Mouse (Mus musculus): ENCODE measurements around the gene Drc3. TPM values are rescaled to one million over a fixed set of nuclear protein-coding genes. Genes with fewer than 3 reads are reported as not detected.

Gene Drc3
- total RNA-seq (2021): 10 to 100 TPM; 10.4 to 11.8 TPM
- long read RNA-seq, experiment 1, transcript Drc3-203 (14 exons, 1,858 nt): major isoform, 5 of 11 reads
- long read RNA-seq, experiment 1, partial matches to known transcripts: 0 of 11 reads
- long read RNA-seq, experiment 1, other reads (novel, unspliced or antisense): 6 of 11 reads
- long read RNA-seq, experiment 2, partial matches to known transcripts: 0 of 3 reads
- long read RNA-seq, experiment 2, other reads (novel, unspliced or antisense): 0 of 3 reads

DNA sequence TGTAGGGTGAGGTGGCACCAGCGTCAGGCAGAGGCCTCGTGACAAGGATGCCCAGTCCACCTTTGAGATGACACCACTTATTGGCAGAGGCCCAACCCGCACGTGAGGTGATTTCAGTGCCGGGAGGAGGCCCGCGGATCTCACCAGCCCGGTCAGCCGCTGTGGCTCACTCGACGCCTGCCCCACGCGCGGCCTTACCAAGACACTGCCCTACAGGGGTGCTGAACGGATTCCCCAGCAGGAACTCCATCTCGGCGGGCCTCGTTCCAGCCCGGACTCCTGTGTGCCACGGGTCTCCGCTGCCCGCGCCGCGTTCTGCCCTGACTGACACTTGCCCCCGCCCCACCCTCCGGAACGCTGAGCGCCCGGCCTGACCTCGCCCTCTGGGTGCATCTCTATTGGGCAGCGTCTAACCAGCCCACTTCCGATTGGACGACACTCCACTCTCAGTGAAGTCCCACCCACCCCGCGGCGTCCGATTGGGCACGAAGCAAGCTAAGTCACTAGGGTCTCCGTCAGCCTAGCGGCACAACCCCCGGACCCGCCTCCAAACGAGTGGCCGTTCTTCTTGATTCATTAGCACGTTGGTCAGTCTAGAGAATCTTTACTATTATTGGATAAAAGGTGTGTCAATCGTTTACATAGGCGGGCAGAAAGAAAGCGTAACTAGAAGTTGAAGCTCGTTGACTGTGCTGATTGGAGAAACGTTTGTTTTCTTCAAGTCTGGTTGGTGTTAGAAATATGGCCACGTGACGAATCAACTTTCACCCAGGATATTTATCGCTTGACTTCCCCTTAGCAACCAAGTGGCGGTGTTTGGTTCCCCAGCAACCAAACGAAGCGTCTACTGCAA lies at the start of gene Drc3, which contains the start of gene Tom1l2:
Gene Drc3, plus strand, starts transcription at position 771 of the 853 bp plus-strand sequence.
Gene Tom1l2, minus strand, starts transcription at position 347 of the 853 bp plus-strand sequence.
- peak; percentile 98 to 100 for DNase-seq (ENCODE audit: low spot score in 2 of 2)

DNA sequence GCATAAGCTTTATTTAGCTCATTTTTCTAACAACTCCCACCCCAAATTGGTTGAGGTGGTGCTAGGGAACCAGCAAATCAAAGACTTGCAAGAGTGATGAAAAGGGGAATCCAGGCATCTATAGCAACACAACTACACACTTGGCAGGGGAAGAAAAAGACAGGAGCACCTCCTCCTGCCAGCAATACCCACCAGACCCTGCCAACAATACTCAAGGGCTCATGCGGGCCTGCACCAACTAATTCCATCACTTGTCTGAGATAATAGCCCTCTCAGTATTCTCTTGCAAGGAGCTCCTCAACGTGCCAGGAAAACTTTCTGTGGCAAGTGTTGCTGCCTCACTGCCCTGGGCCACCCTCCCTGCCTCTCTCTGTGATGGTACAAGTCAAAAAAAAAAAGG lies 49.6 kb upstream of the Drc3 start:
- DNase-seq (ENCODE audit: low spot score in 2 of 2): no peak

DNA sequence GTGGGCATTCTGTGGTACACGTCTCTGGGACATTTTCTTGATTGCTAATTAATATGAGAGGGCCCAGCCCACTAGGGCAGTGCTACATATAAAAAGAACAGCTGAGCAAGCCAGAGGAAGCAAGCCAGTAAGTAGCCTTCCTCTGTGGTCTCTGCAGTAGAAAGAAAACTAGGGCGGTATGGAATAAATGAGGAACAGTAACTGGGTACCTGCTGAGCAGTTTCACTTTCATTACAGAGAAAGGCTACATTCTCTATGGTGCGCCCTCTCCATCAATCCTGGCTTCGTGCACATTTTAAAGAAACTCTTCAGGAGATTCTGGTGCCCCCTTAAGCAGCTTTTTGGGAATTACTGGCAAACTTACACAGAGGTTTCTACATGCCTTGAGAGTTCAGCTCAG lies 47.5 kb upstream of the Drc3 start:
- DNase-seq (ENCODE audit: low spot score in 2 of 2): no peak

DNA sequence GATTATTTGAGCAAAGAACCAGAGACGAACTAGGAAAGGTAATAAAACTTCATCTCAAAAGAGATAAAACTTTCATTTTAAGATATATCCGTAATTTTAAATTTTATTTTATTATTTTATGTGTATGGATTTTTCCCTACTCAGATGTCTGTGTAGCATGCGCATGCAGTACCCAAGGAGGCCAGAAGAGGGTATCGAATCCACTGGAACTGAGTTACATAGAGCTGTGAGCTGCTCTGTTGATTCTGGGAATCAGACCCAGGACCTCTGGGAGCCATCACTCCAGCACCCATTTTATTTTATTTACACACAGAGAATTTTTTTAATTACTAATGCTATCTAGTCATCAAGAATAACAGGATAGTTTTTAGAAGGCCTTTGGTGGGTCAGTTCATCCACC lies 46.3 kb upstream of the Drc3 start:
- peak; percentile 19 to 49 for DNase-seq (ENCODE audit: low spot score in 2 of 2)

DNA sequence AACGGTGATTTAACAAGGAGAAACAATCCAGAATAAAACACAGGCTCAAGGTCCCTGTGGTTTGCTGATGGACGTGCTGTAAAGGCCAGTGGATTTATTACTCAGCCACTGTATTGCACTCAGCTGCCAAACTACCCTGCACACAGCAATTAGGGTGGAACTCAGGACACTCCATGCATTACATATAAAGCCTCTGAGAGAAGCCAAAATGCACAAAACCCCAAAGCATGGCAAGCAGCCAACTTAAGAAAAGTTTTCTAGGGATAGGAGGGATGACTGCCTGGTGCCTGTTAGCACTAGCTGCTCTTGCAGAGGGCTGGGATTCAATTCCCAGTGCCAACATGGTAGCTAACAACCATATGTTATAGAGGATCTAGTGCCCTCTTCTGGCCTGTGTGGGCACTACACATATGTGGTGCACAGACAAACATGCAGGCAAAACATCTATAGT lies 45.7 kb upstream of the Drc3 start:
- DNase-seq (ENCODE audit: low spot score in 2 of 2): no peak

DNA sequence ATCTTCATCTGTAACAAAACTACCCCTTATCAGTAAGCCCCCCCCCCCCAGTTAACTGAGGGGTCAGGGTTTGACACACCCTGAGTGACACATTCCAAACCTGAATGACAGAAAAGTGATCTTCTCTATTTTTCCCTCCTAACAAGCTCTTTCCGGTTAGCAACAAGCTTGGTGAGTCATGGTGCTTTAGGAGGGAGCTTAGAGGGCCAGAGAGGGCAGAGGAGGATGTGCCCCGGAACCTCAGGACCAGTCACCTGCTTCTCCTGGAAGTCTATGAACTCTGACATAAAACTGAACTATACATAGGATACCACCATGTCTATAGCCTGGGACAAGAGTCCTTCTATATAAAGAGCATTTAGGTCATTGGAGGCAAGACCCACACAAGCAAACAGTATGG lies 45.1 kb upstream of the Drc3 start:
- DNase-seq (ENCODE audit: low spot score in 2 of 2): no peak

DNA sequence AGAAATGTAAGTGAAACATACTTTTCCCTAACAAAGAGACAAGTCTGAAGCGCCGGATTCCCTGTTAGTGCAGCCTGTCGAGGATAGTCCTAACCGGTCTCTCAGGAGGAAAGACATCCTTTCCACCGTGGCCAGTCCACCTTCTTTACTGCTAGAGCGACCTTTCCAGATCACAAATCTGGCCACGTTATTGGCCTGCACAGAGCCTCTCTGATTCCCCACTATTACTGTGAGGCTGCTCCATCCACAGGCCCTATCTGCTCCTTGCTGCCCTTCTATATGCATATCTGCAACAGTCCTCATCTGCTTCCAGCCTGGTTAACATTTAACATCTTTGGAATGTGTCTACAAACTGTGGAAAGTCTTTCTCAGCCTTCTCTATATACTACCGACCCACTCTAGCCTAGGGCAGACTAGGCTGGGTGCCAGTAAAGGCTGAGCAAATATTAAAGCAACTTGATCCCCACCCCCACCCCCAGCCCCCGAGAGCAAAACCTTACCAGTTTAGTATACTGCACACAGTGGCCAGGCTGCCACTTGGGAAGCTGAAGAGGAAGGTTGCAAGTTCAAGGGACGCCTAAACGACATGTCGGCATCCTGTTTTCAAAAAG lies 44.5 kb upstream of the Drc3 start:
- DNase-seq (ENCODE audit: low spot score in 2 of 2): no peak

DNA sequence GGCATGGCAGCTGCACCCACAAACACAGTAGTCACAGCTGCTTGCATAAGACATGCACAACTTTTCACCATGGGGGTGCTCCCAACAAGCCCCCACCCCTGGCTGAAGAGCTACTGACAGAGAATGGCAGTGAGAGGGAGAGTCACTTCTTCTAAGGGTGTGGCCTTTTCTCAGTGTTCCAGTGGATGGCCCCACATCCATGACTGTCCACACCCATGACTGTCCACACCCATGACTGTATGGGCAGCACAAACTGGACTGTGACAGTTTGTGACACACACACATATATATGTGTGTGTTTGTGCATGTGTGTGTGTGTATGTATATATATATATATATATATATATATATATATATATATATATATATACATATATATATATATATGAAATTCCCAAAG lies 43.3 kb upstream of the Drc3 start:
- DNase-seq (ENCODE audit: low spot score in 2 of 2): no peak

DNA sequence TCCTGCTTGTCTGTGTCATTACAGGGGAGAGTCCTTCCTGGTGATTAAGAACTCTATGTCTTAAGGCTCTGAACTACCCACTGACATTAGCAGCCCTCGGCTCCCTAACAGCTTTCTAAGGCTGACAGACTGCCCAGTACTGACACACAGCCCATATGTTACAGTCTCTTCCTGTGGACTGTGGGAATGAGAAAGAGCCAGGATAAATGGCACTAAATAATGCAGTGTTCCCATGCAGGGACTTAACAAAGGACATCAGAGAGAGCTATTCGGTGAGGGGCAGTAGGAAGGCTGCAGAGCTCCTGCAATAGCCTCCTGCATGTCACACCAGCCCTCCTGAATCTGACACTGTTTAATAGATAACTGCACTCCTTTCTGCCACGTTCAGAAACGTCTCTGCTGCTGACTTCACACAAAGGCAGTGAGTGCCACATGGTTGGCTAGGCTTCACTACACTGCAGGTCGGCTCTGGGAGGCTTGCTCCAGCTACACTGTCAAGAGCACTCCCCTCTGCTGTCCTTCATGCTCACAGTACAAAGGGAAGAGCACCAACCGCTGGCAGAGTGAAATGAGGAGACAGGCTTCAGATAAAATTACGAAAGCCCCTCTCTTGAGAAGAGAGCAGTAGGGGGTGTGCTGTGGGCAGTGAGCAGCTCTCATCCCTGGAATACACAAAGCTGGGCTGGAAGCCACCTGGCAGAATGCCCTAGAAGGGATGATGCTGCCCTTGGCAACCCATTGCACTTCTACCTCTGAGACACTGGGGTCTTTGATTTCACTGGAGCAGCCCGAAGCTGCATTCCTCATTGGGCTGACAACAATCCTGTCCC lies 41.9 kb upstream of the Drc3 start:
- DNase-seq (ENCODE audit: low spot score in 2 of 2): peak; percentile 73 to 76

DNA sequence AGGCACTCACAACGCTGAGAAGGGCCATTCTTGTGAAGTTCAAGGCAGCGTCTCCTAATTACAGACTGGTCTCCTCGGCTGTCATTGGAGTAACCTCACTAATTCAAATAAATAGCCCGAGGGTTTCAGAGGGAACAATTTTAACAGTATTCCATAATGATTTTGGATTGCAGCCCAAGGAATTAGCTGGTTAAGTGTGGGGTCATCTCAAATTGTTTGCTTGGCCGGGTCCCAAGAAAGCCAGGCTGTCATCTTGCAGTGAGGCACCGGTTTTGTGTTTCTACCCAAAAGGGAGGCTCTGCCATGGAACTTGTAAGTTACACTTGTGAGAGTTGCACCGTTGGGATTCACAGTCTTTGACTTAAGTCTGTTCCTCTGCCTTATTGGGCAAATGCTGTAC lies 36.9 kb upstream of the Drc3 start:
- DNase-seq (ENCODE audit: low spot score in 2 of 2): no peak

DNA sequence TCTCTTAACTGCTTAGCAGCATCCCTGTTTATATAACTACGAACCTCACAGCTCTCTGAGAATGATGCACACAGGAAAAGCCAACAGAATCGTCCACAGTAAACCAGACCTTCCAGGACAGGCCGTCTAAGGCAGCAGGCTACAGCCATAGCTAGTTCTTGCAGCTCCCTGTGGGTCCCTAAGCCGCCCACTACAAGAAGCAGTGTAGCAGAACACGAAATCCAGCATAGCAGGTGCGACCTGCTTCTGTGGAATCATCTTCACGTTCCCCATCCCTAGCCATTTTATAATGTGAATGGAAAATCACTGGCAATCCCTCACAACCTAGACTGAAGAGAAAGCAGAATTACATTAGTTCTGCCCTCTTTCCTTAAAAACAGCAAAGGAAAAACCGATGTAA lies 36.2 kb upstream of the Drc3 start:
- no peak for DNase-seq (ENCODE audit: low spot score in 2 of 2)

DNA sequence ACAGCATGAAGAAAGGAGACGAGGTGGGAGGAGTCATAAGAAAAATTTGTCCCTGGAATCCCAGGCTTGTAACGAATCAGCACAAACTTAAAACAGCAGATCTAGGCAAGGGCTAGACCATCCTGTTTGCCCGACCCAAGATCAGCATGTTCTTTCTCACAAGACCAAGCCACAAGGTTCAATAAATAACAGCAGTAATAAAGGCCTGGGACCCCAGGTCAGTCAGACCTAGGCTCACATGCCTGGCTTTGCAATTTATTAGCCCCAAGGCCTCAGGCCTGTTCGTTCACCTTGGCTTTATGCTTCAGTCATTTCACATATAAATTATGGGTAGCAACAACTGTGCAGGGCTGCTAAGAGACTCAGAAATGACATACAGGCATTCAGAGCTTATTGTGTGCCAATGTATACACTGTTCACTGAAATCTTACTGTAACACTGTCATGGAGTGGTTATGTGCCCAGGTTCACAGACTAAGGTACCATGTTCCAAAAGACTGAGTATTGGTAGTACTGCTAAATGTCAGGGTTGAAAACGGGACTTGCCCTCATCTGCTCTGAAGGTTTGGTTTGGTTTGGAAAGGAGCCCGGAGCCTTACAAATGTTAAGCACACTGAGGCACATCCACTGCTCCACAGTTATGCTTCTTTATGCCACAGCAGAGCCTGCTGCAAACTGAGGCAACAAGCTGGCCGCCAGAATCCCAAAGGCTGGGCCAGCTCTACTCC lies 35.6 kb upstream of the Drc3 start:
- DNase-seq (ENCODE audit: low spot score in 2 of 2): no peak

DNA sequence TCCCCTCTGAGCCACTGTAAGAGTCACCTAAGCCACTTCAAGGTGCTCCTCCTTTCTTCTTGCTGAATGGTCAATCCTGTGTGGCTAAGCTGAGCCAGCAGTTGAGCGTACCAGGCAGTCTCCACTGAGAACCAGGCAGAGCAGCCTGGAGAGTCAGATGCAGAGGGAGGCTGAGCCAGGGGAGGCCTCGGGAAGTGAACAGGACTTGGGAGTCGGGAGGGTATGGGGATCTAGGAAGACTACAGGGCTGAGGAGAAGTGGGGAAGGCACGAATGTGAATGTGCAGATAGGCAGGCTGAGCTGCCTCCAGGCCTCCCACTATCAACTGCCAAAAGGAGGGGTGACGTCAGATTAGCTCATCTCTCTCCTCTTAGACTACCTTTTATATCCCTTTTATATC lies 34.4 kb upstream of the Drc3 start:
- no peak for DNase-seq (ENCODE audit: low spot score in 2 of 2)

DNA sequence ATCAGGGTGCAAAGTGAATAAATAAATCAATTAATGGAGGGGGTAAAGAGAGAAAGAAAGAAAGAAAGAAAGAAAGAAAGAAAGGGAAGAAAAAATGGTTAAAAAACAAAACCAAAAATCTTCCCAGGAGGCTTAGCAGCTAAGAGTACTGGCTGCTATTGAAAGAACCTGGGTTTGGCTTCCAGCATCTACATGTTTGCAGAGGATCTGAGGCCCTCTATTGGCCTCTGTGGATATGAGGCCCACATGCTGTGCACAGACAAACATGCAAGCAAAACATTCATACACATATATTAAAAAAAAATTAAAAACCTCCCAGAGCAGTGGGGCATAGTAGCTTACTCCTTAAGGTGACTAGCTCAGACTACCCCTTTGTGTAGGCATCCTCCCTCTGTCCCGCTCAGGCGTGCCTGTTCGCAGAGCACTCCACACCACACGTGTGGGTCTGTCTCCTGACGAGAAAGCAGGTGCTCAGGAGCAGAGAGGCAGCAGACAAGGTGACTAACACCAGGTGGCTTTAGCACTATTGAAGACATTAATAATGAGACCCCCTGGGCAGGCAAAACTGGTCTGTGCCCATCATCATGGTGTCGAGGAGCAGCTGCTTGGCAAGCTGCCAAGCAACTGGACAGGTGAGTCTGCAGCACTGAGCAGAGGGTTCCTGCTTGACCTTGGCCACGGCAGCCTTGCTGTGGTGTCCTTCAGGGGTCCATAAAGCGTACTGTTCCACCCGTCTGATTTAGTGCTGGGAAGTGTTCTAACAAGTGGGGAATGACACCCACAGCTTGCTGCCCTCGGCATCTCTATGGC lies 33.7 kb upstream of the Drc3 start:
- no peak for DNase-seq (ENCODE audit: low spot score in 2 of 2)

DNA sequence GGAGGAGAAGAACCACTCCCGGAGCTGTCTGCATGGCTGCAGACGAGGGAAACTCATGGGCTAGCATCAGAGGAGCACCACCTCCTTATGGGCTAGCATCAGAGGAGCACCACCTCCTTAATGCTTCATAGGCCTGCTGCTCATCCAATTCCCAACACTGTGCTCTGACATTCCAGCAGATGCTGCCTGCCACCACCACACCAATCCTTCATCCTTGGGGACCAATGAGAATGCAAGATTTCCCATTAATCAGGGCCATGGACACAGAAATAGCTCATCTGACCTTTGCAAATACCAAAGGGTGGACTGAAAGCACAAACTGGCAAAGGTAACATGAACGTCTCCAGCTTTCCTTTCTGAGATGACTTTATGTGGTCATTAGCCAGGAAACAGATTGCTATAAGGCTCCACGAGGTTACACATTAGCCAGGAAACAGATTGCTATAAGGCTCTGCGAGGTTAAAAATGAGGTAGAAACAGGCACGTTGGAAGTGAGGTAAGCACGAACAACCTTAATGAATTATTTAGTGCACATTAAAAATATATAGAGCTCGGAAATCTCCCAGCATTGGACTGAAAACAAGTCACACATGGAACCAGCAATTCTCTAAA lies 32.6 kb upstream of the Drc3 start:
- no peak for DNase-seq (ENCODE audit: low spot score in 2 of 2)

DNA sequence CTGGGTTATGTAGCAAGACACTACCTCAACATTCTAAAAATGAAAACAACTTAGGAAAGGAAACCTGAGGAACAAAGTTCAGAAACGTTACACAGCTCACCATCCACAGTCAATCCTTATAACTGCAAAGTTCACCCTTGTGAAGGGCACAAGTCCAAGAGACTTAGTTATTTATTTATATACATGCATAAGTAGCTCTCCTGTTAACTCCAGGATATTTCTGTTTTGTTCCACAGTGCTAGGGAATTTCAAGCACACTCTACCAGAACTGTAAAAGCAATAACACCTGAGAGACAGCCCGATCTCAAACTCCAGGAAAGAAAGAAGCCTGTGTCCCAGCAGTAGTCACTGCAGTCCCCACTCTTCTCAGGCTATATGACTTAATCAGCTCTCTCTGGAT lies 31.7 kb upstream of the Drc3 start:
- no peak for DNase-seq (ENCODE audit: low spot score in 2 of 2)

DNA sequence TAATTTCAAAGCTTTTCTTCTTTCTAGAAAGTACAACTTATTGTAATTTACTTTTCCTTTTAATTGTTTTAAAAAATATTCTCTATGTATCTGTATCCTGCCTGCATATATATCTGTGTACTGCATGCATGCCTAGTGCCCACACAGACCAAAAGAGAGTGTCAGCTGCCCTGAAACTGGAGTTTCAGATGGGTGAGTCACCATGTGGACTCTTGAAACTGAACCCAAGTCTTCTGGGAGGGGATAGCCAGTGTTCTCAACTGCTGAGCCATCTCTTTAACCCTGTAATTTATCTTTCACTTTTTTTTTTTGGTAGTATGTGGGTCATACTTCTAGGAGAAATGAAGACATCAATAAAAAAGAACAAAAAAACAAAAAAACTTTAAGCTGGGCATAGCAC lies 29.4 kb upstream of the Drc3 start:
- no peak for DNase-seq (ENCODE audit: low spot score in 2 of 2)

DNA sequence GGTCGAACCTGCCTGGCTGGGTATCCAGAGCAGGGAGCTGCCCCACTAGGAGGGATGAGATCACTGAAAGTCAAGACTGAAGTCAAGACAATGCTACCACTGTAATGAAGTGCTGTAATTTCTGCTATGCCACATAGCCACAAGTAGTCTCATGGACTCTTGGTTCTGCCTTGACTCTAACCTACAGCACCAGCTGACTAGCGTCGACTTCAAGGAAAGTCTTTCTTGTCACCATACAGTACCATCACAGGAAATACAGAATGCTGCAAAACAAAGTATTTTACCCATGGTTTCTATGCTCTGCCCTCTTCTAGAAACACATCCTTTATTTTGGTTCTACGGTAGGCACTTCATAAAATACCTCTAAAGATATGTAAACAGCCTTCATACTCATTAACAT lies 22.6 kb upstream of the Drc3 start:
- DNase-seq (ENCODE audit: low spot score in 2 of 2): no peak

DNA sequence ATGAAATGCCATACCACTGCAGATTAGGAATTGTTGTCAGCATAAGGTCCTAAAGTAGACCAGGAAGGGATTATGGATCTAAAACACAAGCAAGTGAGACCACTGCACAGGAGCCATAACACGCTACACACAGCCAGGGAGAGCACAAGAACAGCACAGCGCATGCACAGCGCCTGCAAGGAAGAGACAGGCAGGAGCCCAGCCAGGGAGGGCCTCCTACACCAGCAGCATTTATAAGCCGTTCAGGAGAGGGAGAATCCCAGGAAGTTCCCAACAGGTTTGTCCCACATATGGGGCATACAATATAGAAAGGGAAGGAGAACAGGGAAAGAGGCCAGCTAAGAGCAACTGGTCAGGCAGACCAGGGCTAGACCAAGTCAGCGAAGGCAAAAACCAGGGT lies 19.7 kb upstream of the Drc3 start:
- DNase-seq (ENCODE audit: low spot score in 2 of 2): peak in 1 of 2 experiments; percentile 46

Measured in left cerebral cortex, adult 18-20 months (tissue).